Mouse (Mus musculus): Measurements from ENCODE around the gene Dlgap1.

Dlgap1 gene

GRCm38 (mm10) chr17:70646641-70647040 is 677.8 kb downstream of the Dlgap1 start:
- peak; percentile 53 to 56 for DNase-seq

DNA sequence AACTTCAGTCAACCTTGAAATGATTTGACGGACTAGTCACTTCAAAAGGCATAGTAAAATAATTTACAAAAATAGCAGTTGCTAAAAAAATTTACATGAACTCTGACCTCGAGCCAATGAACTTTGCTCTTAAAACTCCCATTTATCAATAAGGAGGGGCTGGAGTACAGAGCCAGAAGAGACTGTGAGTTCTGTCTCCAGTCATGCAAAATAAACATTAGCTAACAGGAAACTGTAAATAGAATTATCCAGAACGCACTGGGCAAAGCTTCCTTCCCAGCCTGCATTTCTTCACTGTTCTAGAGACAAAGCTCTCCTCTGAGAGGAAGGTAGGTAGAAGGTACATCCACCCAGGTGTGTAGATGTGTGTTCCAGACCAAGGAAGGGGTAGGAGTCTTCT is 692.5 kb downstream of the Dlgap1 start:
- no peak for DNase-seq

- DNase-seq = no peak
These were observed 695.1 kb downstream of the Dlgap1 start for GRCm38 (mm10) chr17:70663992-70664391.

DNA sequence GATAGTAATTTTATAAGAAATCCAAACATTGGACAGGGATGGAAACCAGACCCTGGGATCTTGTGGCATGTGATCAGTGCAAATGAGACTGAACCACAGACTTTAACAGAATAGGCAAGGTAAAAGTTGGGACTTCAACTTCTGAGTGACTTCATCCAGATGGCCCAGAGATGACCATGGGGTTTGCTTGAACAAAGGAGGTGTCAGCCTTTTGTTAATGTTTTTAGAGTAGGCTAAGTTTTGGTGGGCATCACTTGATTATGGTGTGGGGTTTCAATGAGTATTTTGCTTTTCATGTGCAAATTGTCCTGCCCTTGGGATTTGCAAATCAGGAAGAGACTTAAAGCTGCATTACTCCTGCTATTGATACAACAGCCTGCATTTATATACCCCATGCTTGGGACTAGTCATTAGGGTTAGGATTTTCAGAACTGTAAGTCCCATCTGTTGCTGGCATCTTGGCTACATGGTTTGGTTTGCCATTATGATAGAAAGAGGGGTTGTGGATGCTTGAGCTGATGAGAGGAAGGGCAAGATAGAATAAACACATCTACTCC is 695.7 kb downstream of the Dlgap1 start:
- DNase-seq = no peak

DNA sequence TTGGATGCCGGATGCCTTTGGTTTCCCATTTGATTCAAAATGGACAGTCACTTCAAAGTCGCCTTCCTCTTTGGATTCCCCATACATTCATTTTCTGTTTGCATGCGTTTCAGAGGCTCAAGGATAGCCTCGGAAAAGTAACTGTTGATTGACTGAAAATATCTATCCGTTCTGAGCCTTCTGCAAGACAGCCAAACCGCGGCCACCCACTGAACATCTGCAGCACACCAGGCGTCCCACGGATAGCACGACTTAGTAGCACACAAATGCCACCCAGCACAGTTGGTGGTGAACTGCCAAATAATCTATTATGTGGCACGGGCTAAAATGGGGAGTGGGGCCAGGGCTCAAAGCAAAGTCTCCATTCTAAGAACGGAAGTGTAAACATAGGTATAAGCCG is 705.1 kb downstream of the Dlgap1 start:
- no peak for DNase-seq

GRCm38 (mm10) chr17:70676522-70676921 is 707.6 kb downstream of the Dlgap1 start:
- no peak for DNase-seq

GRCm38 (mm10) chr17:70683561-70684167 is 714.8 kb downstream of the Dlgap1 start:
- DNase-seq = peak; percentile 91

GRCm38 (mm10) chr17:70690174-70690573 is 721.3 kb downstream of the Dlgap1 start:
- DNase-seq = no peak

GRCm38 (mm10) chr17:70690598-70690997 is 721.7 kb downstream of the Dlgap1 start:
- no peak for DNase-seq

DNA sequence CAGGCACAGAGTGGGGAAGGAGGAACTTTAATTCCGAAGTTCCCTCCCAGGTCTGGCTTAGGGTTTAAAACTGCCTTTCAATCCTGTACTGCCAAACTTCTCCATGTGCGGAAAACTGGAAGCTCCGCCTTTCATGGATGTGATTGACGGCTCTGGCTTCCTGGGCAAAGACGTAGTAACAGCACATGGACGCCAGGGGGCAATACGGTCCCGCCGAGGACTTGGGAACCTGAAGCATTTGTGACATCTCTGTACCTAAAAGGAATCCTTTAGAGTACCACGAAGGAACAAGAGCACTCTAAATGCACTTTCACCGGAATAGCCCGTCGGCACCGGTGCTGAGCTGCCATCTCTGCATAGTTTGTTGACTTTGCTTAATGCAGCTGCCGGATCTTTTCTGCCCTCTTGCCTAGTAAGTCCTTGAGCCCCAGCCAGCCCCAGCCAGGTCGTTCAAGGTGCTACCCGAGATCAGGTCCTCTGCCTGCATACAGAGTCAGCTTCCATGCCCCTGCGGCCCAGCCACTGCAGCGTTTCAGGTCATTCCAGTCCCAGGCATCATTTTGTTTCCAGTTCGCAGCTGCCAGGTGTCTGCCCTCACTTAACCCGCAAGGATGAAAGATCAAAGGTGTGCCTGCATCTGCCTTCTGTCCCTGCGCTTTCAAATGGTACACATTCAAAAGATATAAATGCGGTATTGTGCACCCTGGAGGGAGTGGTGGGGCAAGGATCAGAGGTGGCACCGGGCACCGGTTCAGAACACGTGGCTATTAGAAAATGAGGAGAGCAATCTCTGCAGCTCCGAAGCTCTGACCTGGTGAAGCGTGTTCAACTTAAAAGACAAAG is 738.3 kb downstream of the Dlgap1 start:
- peak; percentile 89 to 92 for DNase-seq

- DNase-seq = no peak
These were observed 738.9 kb downstream of the Dlgap1 start for GRCm38 (mm10) chr17:70707819-70708140.

DNA sequence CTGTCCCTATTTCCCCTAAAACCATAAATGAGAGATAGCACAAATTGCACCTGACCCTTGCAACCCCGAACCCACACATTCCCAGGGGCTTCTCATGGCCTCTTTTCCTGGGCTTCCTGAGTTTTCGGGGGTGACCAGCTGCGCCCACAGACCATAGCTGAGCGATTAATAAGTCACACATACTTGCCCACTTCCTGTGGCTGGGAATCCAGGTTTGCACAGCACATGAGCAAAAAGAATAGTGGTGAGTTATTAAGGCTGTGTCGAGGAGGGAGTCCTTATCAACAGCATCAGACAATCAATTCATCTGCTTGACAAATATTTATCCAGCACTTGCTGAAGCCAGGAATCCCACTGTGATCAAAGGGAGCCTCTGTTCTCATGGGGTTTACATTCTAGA is 740.7 kb downstream of the Dlgap1 start:
- DNase-seq = no peak

- no peak for DNase-seq
These were observed 744.6 kb downstream of the Dlgap1 start for GRCm38 (mm10) chr17:70713470-70713869.

GRCm38 (mm10) chr17:70719684-70720324 is 750.9 kb downstream of the Dlgap1 start:
- no peak for DNase-seq

DNA sequence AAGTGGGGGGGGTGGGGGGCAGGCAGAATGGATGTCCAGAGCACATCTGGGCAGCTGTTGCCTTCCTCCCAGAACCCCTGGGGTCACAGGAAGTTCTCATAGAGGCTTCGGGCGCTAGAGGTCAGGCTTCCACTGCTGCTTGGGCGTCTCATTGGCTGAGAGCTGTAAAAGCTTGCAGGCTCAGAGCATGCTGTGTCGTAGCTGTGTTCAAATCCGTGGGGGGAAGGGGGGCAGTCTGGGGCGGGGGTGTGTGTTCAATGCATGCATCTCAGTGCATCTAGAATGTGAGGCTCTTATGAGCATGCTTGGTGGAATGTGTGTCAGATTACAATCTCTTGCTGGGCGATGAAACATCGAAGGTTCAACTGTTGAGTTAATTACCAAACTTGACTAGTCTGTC is 751.9 kb downstream of the Dlgap1 start:
- DNase-seq = peak; percentile 41 to 52

DNA sequence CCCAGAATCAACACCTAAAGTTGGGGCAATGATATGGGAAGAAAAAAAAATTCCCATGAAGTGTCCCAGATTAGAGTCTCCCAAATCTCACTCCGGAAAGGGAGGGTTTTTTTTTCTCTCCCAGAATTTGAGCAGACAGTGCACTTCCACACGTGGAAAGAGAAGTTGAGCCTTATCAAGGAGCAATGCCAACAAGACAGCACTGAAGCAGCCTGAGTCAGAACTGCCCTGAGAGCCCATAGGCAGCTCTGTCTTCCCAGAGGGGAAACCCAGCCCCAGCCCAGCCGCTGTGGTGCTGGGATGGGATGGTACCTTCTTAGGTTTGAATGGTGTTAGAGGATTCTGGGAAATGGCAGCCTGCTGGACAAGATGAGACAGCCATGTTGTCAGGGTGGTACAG is 753.3 kb downstream of the Dlgap1 start:
- DNase-seq = no peak

DNA sequence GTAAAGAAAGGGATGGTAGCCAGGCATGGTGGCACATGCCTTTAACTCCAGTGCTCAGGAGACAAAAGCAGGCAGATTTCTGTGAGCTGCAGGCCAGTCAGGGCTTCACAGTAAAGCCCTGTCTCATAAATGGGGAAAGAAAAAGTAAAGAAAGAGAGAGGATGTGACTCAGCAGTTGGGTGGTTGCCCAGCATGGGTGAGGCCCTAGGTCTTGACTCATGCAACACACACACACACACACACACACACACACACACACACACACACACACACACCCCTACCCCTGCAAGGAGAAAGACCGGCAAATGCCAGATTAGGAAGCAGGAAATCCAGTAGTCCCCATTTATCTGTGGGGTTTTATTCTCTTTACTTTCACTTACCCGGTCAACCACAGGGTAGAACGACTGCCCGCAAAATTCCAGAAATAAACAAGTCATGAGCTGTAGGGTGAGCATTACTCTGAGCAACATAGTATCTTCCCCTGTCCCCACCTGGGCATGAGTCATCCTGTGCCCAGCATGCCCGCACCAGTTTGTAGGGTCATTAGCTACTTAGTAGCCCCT is 759.9 kb downstream of the Dlgap1 start:
- peak; percentile 74 to 79 for DNase-seq

DNA sequence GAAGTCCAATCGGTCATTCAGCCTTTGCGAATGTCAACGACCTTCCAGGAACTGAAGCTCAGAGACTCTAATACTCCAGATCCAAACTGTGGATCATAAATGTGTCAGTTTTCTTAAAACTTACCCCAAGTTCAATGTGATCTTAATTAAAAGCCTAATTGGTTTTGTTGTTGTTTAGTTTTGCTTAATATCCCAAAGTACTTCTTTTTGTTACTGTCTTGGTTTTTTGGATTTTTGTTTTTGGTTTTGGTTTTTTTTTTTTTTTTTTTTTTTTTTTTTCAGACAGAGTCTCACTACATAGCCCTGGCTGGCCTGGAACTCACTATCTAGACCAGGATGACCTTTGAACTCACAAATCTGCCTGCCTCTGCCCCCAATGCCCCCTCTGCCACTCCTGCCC is 765.9 kb downstream of the Dlgap1 start:
- no peak for DNase-seq

DNA sequence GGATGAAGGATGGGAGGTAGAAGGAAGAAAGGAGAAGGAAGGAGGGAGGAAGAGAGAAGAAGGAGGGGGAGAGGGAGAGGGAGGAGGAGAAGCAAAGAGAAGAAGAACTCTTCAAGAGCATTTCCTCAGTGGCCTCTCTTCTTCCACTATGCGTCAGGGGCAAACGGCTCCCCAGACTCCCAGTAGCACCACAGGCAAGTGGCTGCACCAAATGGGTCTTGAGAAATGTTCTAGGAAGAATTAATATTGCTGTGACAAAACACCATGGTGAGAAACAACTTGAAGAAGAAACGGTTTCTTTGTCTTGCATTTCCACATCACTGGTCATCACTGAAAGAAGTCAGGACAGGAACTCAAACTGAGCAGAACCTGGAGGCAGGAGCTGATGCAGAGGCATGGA is 766.5 kb downstream of the Dlgap1 start:
- no peak for DNase-seq

GRCm38 (mm10) chr17:70737424-70737823 is 768.6 kb downstream of the Dlgap1 start:
- DNase-seq = peak; percentile 74 to 86

GRCm38 (mm10) chr17:70738168-70738854 is 769.4 kb downstream of the Dlgap1 start:
- DNase-seq = peak; percentile 94 to 96

- no peak for DNase-seq
These were observed 770.5 kb downstream of the Dlgap1 start for GRCm38 (mm10) chr17:70739346-70739745.

- DNase-seq = no peak
These were observed 772.8 kb downstream of the Dlgap1 start for GRCm38 (mm10) chr17:70741696-70742095.

All from kidney, postnatal 4 days (tissue).